Mouse (Mus musculus): ENCODE data around the gene Isg20l2.

DNA sequence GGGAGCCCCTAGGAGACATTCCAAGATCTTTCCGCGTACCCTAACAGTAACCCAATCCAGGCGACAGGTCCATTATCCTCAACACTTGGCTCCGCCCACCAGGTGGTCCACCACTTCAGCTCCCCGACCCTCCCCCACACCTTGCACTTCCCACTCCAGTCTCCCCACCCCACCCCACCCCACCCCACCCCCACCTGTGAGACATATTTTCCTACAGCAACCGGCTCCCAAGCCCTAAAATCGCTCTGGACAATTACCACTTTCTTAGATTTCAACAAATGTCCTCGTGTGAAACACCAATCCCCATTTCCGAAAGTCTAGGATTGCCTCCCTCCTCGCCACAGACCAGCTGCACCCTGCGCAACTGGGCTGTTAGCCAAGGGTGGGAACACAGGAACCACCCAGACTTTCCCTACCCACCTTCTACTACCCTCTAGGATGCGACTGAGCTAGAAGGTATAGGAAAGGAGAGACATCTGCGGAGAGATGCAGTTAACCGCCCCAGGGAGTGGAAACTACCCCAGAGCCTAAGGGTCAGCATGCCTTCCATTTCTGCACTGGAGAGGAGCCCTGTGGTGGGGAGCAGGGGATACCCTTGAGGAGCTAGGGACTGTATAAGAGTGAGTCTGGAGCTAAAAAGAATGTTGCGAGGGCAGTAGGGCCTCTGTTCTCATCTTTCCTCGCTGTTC lies 19.3 kb downstream of the Isg20l2 start:
- TF ChIP-seq CTCF (IDR thresholded peaks at IDR 0.05; ENCODE audit: low read depth) (no peak), EP300 (IDR thresholded peaks at IDR 0.05; ENCODE audit: low read depth) (no peak)

Measured in liver, postnatal 0 days (tissue).